Mouse (Mus musculus) spleen, adult 2 months (tissue): ENCODE results near the gene Pitpnc1.

Experiments
- CTCF ChIP-seq: fragments of 200-500 bp; IDR thresholded peaks from 2 replicates; pipeline ENCODE4 v1.5.1; 2011; ENCODE audit warnings: mild to moderate bottlenecking, inconsistent platforms; ENCODE audit not compliant: insufficient read depth, insufficient read length, insufficient replicate concordance; ENCODE audit errors: extremely low read depth
- POLR2A ChIP-seq: fragments of 200-500 bp; IDR thresholded peaks from 2 replicates; pipeline ENCODE4 v1.6.1; 2011; ENCODE audit warnings: low read depth, low read length, inconsistent platforms

- TF ChIP-seq CTCF (no peak), POLR2A (no peak)
These were observed 6.4 kb downstream of the Pitpnc1 start for GRCm38 (mm10) chr11:107464141-107464540.
